Mouse (Mus musculus) liver, postnatal 0 days (tissue): ENCODE results near the gene Ovca2.

Experiments used
- CTCF ChIP-seq: sonication (generic); IDR thresholded peaks from 2 replicates; pipeline ENCODE4 v1.5.1; 2016; ENCODE audit warnings: antibody characterized with exemption, low read depth
- EP300 ChIP-seq: IDR thresholded peaks from 2 replicates; pipeline ENCODE4 v1.6.1; 2016; ENCODE audit warnings: antibody characterized with exemption, low read depth, mild to moderate bottlenecking

DNA sequence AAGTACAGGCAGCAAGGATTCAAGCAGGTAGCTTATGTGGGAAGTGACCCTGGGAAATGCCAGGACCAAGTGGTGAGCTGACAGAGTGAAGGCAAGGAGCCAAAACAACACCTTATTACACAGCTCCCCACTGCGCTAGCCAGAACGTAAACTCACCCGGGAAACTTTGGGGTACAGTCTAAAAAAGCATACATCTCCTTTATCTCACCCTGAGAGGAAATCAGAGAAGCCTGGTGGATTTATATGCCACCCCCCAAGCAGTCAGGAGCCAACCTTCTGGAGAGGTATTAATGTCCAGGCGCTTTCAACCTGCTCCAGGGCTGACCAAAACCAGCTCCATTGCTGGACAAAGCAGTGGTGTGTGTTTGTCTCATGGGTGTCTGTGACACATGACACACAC is 25.3 kb upstream of the Ovca2 start:
- TF ChIP-seq EP300 (no peak), CTCF (no peak)
